Mouse (Mus musculus) limb, embryonic 13.5 days (tissue): Measurements from ENCODE around the gene Akap10. TPM values are rescaled to one million over a fixed set of nuclear protein-coding genes. Genes with fewer than 3 reads are reported as not detected.

Experiments used
- ATAC-seq: fragments of 200-750 bp; cut with Nextera tagmentation; 2 replicates; pipeline ENCODE4 v1.8.0; 2017; ENCODE audit warnings: low read depth, moderate number of reproducible peaks, moderate TSS enrichment; ENCODE audit not compliant: low FRiP score
- H3K27ac ChIP-seq: fragments of 300-500 bp; sonication (generic); 2 replicates; pipeline ENCODE4 v1.5.1; 2015; ENCODE audit warnings: inconsistent platforms, mild to moderate bottlenecking, moderate library complexity
- H3K27me3 ChIP-seq: fragments of 300-500 bp; sonication (generic); 2 replicates; pipeline ENCODE4 v1.6.1; 2015; ENCODE audit warnings: mild to moderate bottlenecking, inconsistent platforms
- H3K36me3 ChIP-seq: fragments of 300-500 bp; sonication (generic); 2 replicates; pipeline ENCODE4 v1.6.1; 2015; ENCODE audit warnings: inconsistent platforms, mild to moderate bottlenecking, moderate library complexity
- H3K4me1 ChIP-seq: fragments of 300-500 bp; sonication (generic); 2 replicates; pipeline ENCODE4 v1.6.1; 2015; ENCODE audit warnings: inconsistent platforms
- H3K4me2 ChIP-seq: fragments of 300-500 bp; sonication (generic); replicated peaks from 2 replicates; pipeline ENCODE4 v1.6.1; 2015; ENCODE audit warnings: inconsistent platforms, mild to moderate bottlenecking, moderate library complexity
- H3K4me3 ChIP-seq: fragments of 300-500 bp; sonication (generic); 2 replicates; pipeline ENCODE4 v1.5.1; 2015; ENCODE audit warnings: moderate library complexity, mild to moderate bottlenecking, inconsistent platforms
- H3K9ac ChIP-seq: fragments of 300-500 bp; sonication (generic); 2 replicates; pipeline ENCODE4 v1.6.1; 2015; ENCODE audit warnings: mild to moderate bottlenecking, inconsistent platforms
- H3K9me3 ChIP-seq: fragments of 300-500 bp; sonication (generic); 2 replicates; pipeline ENCODE4 v1.6.1; 2016; ENCODE audit warnings: inconsistent platforms
- WGBS: fragments of 180-500 bp; shearing (Covaris S2); methylation state at CpG from one replicate; pipeline ENCODE4 v1.1.7; 2015; 5-methylcytosine and 5-hydroxymethylcytosine counted together
- polyA plus RNA-seq: library from polyadenylated mRNA; unstranded; fragments of >200 nt; fragmentation: Nextera tagmentation; extraction: Ambion mirVana; gene quantifications from 2 replicates; pipeline ENCODE4 v1.2.1, GENCODE M21; 2015

Akap10 gene
- polyA plus RNA-seq, 1 experiment from 2014 or later: 17.5 TPM

DNA sequence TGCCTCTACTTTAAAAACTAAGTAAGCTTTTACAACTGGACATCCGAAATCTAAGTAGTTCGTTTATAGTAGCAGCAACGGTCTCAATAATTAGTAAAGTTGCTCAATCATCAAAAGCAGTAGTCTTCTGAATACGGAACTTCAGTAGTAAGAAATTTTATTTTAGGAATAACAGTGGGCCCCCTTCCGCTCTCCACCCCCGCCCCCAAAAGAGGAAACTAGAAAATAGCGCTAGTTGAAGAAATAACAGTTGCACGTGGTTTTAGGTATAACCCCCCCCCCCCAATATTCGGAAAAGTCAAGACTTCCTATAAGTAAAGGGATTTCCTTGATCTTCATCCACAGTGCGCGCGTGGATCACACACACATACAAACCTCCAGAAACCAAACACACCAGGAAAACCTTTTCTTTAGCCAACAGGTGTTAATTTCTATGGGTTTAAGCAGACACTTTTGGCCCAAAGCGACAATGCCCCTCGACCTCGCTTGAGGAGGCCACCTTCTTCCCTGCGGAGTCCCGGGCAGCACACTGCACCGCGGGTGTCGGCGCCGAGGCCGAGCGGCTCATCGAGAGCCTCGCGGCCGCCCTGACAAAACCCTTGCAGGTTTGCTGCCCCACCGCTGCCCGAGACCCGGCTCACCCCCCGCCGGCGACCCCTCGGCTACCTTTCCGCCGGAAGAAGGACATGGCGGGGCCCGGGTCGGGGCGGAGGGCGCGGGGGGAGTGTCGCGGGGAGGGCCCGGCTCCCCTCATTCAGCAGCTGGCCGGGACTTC, 542 bp downstream of the Akap10 start:
- WGBS: under 1% methylated on average over 47 of the region's 47 CpGs
- Histone ChIP-seq H3K9me3 (no peaks in the 10 kb centered on the region), H3K27me3 (no peaks in the 10 kb centered on the region), H3K27ac (peak overlapping the region; percentile 91), H3K4me1 (peaks cover 11% of the 10 kb centered on the region), H3K9ac (peak overlapping the region; percentile 88), H3K4me3 (peak overlapping the region; percentile 91), H3K4me2 (peak overlapping the region; percentile 73), H3K36me3 (no peaks in the 10 kb centered on the region)
- peak; percentile 78 for ATAC-seq

DNA sequence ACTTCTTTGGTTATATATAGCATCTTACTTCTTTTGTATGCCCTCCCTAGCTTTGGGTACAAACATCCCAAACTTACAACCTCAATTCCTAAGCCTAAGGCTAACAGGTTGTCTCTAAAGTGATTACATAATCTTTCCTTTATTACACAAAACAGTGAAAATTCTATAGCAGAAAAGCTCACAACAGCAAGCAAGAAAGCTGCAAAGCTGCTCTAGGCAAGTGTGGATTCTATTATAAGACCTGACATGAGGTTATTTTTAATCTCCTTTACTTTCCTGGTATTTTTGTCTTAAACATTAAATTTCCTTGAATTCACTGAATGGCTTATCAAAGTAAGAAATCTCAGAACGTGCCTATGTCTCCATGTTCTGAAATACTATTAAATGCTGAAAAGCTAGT, 6.7 kb downstream of the Akap10 start:
- Histone ChIP-seq H3K36me3 (peaks cover 18% of the 10 kb centered on the region), H3K9me3 (no peaks in the 10 kb centered on the region), H3K27me3 (no peaks in the 10 kb centered on the region), H3K4me3 (no peak overlapping the region), H3K4me2 (no peak overlapping the region), H3K9ac (no peak overlapping the region), H3K4me1 (peaks cover under 1% of the 10 kb centered on the region; the same call in 1 of the 2 replicates), H3K27ac (no peak overlapping the region)
- 92% methylated on average over 1 of the region's 1 CpGs for WGBS
- no peak for ATAC-seq

DNA sequence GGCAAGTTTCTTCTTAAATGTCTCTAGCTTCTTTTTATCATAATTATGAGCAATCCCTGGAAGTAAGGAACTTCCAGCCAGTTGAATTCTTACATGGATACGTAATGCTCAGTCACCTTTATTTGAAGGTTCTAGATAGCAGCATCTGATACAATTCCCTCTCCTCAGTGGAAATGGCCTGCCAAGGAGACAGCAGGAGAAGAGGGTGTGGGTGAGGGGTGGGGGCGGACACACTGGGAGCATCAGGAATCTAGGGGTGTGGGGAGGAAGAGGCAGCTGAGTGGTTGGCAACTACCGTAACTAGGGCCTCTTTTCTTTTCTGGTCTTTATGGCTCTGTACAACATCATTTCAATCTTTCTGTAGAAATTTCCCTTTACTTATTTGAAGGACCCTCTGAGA, 10.3 kb downstream of the Akap10 start:
- Histone ChIP-seq H3K27ac (no peak overlapping the region), H3K36me3 (peaks cover 35% of the 10 kb centered on the region), H3K4me1 (no peaks in the 10 kb centered on the region), H3K9ac (no peak overlapping the region), H3K4me3 (no peak overlapping the region), H3K27me3 (no peaks in the 10 kb centered on the region), H3K9me3 (no peaks in the 10 kb centered on the region), H3K4me2 (no peak overlapping the region)
- no peak for ATAC-seq
- 93% methylated on average over 3 of the region's 3 CpGs for WGBS

DNA sequence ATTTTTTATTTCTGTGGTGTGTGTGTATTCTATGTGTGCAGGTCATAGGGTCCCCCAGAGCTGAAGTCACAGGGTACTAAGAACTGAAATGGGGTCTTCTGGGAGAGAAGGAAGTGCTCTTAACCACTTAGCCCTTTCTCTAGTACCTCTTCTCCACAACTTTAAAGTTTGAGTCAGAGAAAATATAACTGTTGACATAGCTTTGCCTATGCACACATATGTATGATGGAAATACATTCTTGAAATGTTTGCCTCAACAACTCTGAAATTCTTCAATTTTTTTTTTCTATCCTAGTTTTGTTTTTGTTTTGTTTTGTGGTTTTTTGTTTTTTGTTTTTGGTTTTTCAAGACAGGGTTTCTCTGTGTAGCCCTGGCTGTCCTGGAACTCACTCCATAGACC, 21.7 kb downstream of the Akap10 start:
- Histone ChIP-seq H3K4me2 (no peak overlapping the region), H3K36me3 (peaks cover 75% of the 10 kb centered on the region), H3K27ac (no peak overlapping the region), H3K4me3 (no peak overlapping the region), H3K27me3 (no peaks in the 10 kb centered on the region), H3K9me3 (no peaks in the 10 kb centered on the region), H3K4me1 (no peaks in the 10 kb centered on the region), H3K9ac (no peak overlapping the region)
- ATAC-seq: no peak

DNA sequence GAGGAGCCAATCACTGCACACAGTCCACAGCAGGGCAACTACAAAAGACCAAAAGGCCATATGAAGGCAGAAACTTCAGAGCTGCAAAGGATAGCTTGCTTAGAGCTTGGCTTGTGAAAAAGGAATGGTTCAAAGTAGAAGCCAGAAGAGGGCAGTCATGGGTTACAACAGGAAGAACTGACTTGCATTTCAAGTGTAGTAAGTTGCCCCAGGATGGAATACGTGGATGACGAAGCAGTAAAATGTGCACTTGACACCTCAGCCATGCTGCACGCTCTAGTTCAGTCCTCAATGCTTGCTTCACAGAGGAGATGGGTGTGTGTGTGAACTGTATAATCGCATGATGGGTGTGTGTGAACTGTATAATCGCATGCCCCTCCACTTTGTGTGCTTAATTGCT, 47.9 kb downstream of the Akap10 start:
- Histone ChIP-seq H3K27me3 (no peaks in the 10 kb centered on the region), H3K9me3 (no peaks in the 10 kb centered on the region), H3K36me3 (peaks cover 50% of the 10 kb centered on the region), H3K9ac (no peak overlapping the region), H3K4me1 (no peaks in the 10 kb centered on the region), H3K4me3 (no peak overlapping the region), H3K4me2 (no peak overlapping the region), H3K27ac (no peak overlapping the region)
- no peak for ATAC-seq
- whole genome bisulfite sequencing: 79% methylated on average over 5 of the region's 5 CpGs

DNA sequence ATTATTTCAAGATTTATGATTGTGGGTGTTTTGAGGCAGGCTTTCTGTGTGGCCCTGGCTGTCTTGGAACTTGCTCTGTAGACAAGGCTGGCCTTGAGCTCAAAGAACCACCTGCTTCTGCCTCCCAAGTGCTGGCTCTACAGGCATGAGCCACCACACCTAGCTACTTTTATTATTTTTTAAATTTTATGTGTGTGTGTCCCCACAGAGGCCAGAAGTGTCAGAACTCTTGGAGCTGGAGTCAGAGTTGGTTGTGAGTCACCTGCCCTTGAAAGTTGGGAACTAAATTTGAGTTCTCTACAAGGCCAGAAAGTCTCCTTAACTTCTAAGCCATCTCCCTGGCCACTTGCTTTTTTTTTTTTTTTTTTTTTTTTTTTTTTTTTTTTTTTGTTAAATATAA, 50.1 kb downstream of the Akap10 start:
- no peaks in the 10 kb centered on the region for H3K9me3 ChIP-seq
- no peaks in the 10 kb centered on the region for H3K4me1 ChIP-seq
- H3K27ac ChIP-seq: no peak overlapping the region
- peaks cover 60% of the 10 kb centered on the region for H3K36me3 ChIP-seq
- H3K27me3 ChIP-seq: no peaks in the 10 kb centered on the region
- H3K4me2 ChIP-seq: no peak overlapping the region
- no peak overlapping the region for H3K9ac ChIP-seq
- no peak for ATAC-seq
- H3K4me3 ChIP-seq: no peak overlapping the region

DNA sequence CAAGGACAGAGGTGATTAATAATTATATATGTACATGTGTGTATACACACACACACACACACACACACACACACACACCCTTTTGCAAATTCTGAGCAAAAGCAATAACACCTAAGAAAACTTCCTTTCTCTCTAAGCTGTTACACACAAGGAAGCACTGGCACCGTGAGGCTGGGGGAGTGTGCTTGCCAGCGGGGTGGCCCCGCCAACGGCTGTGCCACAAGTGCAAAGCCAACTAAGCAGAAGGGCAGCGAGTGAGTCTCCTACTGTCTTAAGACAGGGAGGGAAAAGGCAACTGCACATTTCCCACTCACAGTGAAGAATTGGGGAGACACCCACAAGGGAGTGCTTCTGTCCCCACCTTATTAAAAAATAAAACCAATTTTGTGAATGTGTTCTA, 58.2 kb downstream of the Akap10 start:
- Histone ChIP-seq H3K4me1 (no peaks in the 10 kb centered on the region), H3K4me2 (no peak overlapping the region), H3K27ac (no peak overlapping the region), H3K9ac (no peak overlapping the region), H3K27me3 (no peaks in the 10 kb centered on the region), H3K9me3 (no peaks in the 10 kb centered on the region), H3K4me3 (no peak overlapping the region), H3K36me3 (peaks cover 76% of the 10 kb centered on the region)
- 88% methylated on average over 5 of the region's 5 CpGs for WGBS
- no peak for ATAC-seq

DNA sequence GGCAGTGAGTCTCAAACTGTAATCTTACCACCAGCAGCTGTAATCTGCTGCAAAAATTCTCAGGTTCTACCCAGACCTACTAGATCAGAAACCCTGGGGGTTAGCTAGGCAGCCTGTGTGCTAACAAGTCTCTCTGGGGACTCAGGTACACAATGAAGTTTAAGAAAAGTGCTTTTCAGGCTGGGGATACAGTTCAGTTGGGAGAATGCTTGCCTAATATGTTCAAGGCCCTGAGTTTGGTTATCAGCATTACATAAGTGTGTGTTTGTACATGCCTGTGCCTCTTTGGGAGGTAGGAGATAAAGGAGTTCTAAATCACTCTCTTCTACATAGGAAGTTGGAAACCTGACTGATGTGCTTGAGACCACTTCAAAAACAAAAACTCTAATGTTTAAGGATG, 63.2 kb downstream of the Akap10 start:
- H3K4me1 ChIP-seq: no peaks in the 10 kb centered on the region
- H3K4me2 ChIP-seq: no peak overlapping the region
- H3K4me3 ChIP-seq: no peak overlapping the region
- no peaks in the 10 kb centered on the region for H3K27me3 ChIP-seq
- ATAC-seq: no peak
- H3K9me3 ChIP-seq: no peaks in the 10 kb centered on the region
- H3K9ac ChIP-seq: no peak overlapping the region
- peaks cover 36% of the 10 kb centered on the region for H3K36me3 ChIP-seq
- H3K27ac ChIP-seq: no peak overlapping the region

DNA sequence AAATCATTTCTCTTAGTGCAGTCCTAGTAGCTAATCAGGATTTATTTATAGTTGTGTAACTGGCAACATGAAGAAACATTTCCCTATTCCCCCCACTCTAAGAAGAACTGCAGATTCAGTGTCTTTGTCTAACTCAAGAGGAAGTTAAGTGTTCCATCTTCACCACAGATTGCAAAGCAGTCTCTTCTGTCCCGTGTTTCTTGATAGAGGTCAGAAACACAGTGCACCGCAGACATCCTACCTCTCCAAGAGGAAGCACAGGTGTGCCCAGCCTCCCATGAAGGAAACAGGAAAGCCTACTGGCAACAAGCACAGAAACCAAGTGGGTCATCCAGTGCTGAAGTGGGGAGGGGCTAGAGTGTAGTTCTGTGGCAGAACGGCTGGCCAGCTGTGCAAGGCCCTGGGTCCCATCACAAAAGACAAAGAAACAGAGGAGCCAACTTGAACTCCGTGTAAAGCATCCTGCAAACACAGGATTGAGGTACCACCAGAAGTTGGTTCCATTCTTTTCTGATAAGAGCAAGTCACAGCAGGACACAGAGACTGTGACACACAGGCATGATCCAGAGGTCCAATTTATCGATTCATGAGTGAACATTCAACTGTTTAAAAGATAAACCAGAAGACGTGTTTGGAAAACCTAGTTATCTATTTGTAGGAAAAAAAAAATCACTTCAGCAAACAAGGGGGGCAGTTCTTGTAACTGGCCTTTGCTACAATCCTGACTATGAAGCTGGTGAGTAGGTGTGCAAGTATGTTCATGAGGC, 68.1 kb downstream of the Akap10 start:
- no peak for ATAC-seq
- WGBS: 79% methylated on average over 6 of the region's 6 CpGs
- Histone ChIP-seq H3K27ac (no peak overlapping the region), H3K4me2 (no peak overlapping the region), H3K9ac (no peak overlapping the region), H3K27me3 (no peaks in the 10 kb centered on the region), H3K4me1 (no peaks in the 10 kb centered on the region), H3K36me3 (peaks cover 3% of the 10 kb centered on the region), H3K9me3 (no peaks in the 10 kb centered on the region), H3K4me3 (no peak overlapping the region)

DNA sequence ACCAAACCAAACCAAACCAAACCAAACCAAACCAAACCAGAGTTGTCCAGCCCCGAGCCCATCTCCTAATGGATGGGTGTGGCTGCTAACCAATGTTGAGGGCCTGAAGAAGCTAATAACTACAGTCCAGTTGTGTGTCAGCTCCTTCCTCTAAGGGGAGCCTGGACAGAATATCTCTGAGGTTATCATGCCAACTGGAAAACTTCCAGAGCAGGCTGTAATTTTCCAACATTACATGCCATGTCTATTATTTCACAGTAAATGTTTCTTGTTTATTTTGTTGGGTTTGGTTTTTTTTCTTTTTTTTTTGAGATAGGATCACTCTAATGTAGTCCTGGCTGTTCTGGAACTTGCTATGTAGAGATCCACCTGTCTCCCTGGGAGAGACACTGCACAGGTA, 70.7 kb downstream of the Akap10 start:
- WGBS: 78% methylated on average over 1 of the region's 1 CpGs
- H3K9me3 ChIP-seq: no peaks in the 10 kb centered on the region

DNA sequence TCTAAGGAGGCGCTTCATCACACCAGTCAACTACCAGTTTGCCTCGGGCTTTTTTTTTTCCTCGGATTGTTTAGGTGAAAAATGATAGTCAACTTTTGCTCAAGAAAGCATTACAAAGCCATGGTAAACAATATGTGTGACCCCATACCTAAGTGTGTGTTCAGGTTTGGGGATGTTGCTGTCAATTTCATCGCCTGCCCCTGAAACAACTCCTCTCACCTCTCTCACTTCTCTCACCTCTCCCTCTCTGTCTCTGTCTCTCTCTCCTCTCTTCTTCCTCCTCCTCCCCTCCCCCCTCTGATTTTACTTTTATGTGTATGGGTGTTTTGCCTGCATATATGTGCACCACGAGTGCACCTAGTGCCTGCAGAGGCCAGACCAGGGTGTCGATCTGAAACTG, 74.5 kb downstream of the Akap10 start:
- WGBS: 40% methylated on average over 6 of the region's 6 CpGs
- Histone ChIP-seq H3K4me3 (peak overlapping the region; percentile 98), H3K4me2 (peak overlapping the region; percentile 69), H3K36me3 (peaks cover 2% of the 10 kb centered on the region; the same call in 1 of the 2 replicates), H3K9ac (peak overlapping the region; percentile 97), H3K4me1 (peaks cover 6% of the 10 kb centered on the region; the same call in 1 of the 2 replicates), H3K27me3 (no peaks in the 10 kb centered on the region), H3K27ac (no peak overlapping the region), H3K9me3 (no peaks in the 10 kb centered on the region)
- ATAC-seq: no peak

More for the DNA sequence above, 70.7 kb downstream of the Akap10 start:
- Histone ChIP-seq H3K27ac (no peak overlapping the region), H3K27me3 (no peaks in the 10 kb centered on the region), H3K9ac (no peak overlapping the region), H3K4me2 (no peak overlapping the region), H3K36me3 (no peaks in the 10 kb centered on the region), H3K4me3 (no peak overlapping the region), H3K4me1 (no peaks in the 10 kb centered on the region)
- ATAC-seq: no peak

DNA sequence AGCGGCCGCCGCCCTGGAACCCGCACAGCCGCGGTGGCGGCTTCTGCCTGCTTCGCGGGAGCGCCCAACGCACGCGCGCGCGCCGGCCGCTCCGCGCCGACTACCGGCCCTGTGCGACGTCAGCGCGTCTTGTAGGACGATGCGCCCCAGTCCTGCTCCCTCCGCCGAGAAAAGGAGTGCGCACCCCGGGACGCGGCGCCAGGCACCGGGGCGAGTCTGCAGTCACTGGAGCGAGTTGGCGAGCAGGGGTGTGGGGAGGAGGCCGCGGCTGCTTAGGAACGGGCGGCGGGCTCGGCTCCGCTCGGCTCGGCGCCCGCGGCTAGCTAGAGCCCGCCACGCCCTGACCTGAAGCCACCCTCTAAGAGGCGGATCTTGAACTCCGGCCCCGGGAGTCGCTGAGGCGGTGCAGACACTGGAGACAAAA, 75.1 kb downstream of the Akap10 start, which contains the start of gene Ulk2:
Ulk2 (minus strand) TSS at position 86 of the 424 bp plus-strand sequence.
- peaks cover 2% of the 10 kb centered on the region; the same call in 1 of the 2 replicates for H3K36me3 ChIP-seq
- under 1% methylated on average over 56 of the region's 58 CpGs for WGBS
- peak within 1 kb of the TSS; percentile 69 for H3K4me2 ChIP-seq
- peaks cover 6% of the 10 kb centered on the region; the same call in 1 of the 2 replicates for H3K4me1 ChIP-seq
- peak within 1 kb of the TSS; percentile 98 for H3K4me3 ChIP-seq
- H3K9ac ChIP-seq: peak within 1 kb of the TSS; percentile 97
- peak within 1 kb of the TSS; percentile 91 for H3K27ac ChIP-seq
- H3K9me3 ChIP-seq: no peaks in the 10 kb centered on the region
- ATAC-seq: peak; percentile 94
- H3K27me3 ChIP-seq: no peaks in the 10 kb centered on the region
